Mouse (Mus musculus) E14TG2a.4 (cell line): Measurements from ENCODE around the gene Aif1.

Source experiments
- CTCF ChIP-seq: conservative IDR thresholded peaks from 2 replicates; pipeline ENCODE4 v1.5.1; 2014; ENCODE audit warnings: low read length
- NANOG ChIP-seq: IDR thresholded peaks from 2 replicates; pipeline ENCODE4 v1.6.1; 2014; ENCODE audit warnings: borderline replicate concordance, low read length, mixed read lengths
- POU5F1 ChIP-seq: IDR thresholded peaks from 2 replicates; pipeline ENCODE4 v1.6.1; 2014; ENCODE audit warnings: low read length, borderline replicate concordance

DNA sequence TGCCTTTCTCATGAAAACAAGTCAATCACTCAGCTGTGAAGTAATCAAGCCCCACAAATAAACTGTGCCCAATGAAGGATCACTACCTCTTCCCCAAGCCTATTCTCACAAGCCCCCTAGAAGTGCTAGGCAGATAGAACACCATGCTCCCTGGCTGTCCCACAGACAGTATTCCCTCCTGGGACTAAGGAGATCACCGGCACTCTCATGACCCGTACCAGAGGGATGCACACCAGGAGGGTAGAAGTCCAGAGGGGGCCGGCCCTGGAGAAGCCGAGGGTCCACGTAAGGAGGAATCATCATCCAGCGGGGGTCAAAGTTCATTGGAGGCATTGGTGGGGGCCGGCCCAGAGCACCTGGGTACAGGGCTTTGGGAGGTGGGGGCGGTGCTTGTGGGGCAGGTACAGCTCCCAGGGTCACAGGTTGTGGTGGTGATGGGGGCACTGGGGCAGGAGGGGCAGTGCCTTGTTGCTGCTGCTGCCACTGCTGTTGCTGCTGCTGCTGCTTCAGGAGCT, 18.1 kb downstream of the Aif1 start:
- TF ChIP-seq CTCF (no peak), NANOG (no peak), POU5F1 (no peak)
